Mouse (Mus musculus) heart, adult 2 months (tissue): ENCODE data around the gene Tmem199.

Experiments
- CTCF ChIP-seq: fragments of 200-600 bp; IDR thresholded peaks from 2 replicates; pipeline ENCODE4 v1.8.1; 2022; ENCODE audit warnings: antibody characterized with exemption, mild to moderate bottlenecking, moderate library complexity
- EP300 ChIP-seq: fragments of 200-500 bp; IDR thresholded peaks from 2 replicates; pipeline ENCODE4 v1.6.1; 2011; ENCODE audit warnings: low read depth, low read length, control low read depth; ENCODE audit not compliant: insufficient read depth
- POLR2A ChIP-seq: fragments of 200-500 bp; IDR thresholded peaks from 2 replicates; pipeline ENCODE4 v1.6.1; 2011; ENCODE audit warnings: mild to moderate bottlenecking, low read depth, low read length, control low read depth; ENCODE audit not compliant: insufficient read depth

- no peak for TF ChIP-seq CTCF
- TF ChIP-seq POLR2A = no peak
- no peak for TF ChIP-seq EP300
Observed at GRCm38 (mm10) chr11:78556070-78556469, 44.1 kb upstream of the Tmem199 start.
